Mouse (Mus musculus): ENCODE measurements around the gene Chn1. TPM values are rescaled to one million over a fixed set of nuclear protein-coding genes. Genes with fewer than 3 reads are reported as not detected.

Chn1 gene
- polyA plus RNA-seq, 1 experiment from 2014 or later = 7.6 TPM

- H3K4me1 ChIP-seq (replicated peaks; ENCODE audit: control insufficient read depth, insufficient read depth, low read length) = 0 out of 2 replicates have a peak, but pooled peaks cover 3% of the 10 kb centered on the region
- no peaks in the 10 kb centered on the region for H3K9me3 ChIP-seq (ENCODE audit: control insufficient read depth, low read length)
- no peaks in the 10 kb centered on the region for H3K36me3 ChIP-seq (ENCODE audit: control insufficient read depth, insufficient read depth, low read length)
- ATAC-seq (replicated peaks; ENCODE audit: low FRiP score) = peak; percentile 71
- 5% methylated on average over 8 of the region's 8 CpGs for WGBS
- 0 out of 2 replicates have a peak, but pooled peaks cover 4% of the 10 kb centered on the region for H3K27me3 ChIP-seq (replicated peaks; ENCODE audit: control insufficient read depth, insufficient read depth, low read length)
- H3K9ac ChIP-seq (ENCODE audit: low read depth, low read length) = no peak overlapping the region
- H3K27ac ChIP-seq (ENCODE audit: low read depth, low read length) = no peak overlapping the region
- peak overlapping the region; percentile 71 for H3K4me2 ChIP-seq
- peak overlapping the region; percentile 35; the same call in 1 of the 2 replicates for H3K4me3 ChIP-seq (ENCODE audit: low read depth, low read length)
- peak; percentile 47 for DNase-seq (ENCODE audit: low spot score)
These were observed 213.5 kb downstream of the Chn1 start for GRCm38 (mm10) chr2:73561665-73562063.

- 0 out of 2 replicates have a peak, but pooled peaks cover 4% of the 10 kb centered on the region for H3K27me3 ChIP-seq (replicated peaks; ENCODE audit: control insufficient read depth, insufficient read depth, low read length)
- H3K9ac ChIP-seq (ENCODE audit: low read depth, low read length) = peak overlapping the region; percentile 46; the same call in 1 of the 2 replicates
- no peak overlapping the region for H3K27ac ChIP-seq (ENCODE audit: low read depth, low read length)
- peak overlapping the region; percentile 71 for H3K4me2 ChIP-seq
- ATAC-seq (replicated peaks; ENCODE audit: low FRiP score) = peak; percentile 10; the same call in 1 of the 2 replicates
- 0 out of 2 replicates have a peak, but pooled peaks cover 3% of the 10 kb centered on the region for H3K4me1 ChIP-seq (replicated peaks; ENCODE audit: control insufficient read depth, insufficient read depth, low read length)
- DNase-seq (ENCODE audit: low spot score) = no peak
- no peaks in the 10 kb centered on the region for H3K36me3 ChIP-seq (ENCODE audit: control insufficient read depth, insufficient read depth, low read length)
- no peaks in the 10 kb centered on the region for H3K9me3 ChIP-seq (ENCODE audit: control insufficient read depth, low read length)
- 3% methylated on average over 22 of the region's 23 CpGs for WGBS
- peak overlapping the region; percentile 35 for H3K4me3 ChIP-seq (ENCODE audit: low read depth, low read length)
These were observed 214.1 kb downstream of the Chn1 start for GRCm38 (mm10) chr2:73560899-73561664.

Other genes with a start within 250 kb of the Chn1 start
- 12.0 and 12.7 TPM in 2 replicates for gene Wipf1, start 245.6 kb downstream of the Chn1 start, polyA plus RNA-seq (2014; fragmentation: Nextera tagmentation; extraction: Ambion mirVana)
- 0.66 and 0.70 TPM in 2 replicates for gene Chrna1, start 195.0 kb downstream of the Chn1 start, polyA plus RNA-seq (2014; fragmentation: Nextera tagmentation; extraction: Ambion mirVana)
- gene Atf2, start 117.3 kb upstream of the Chn1 start, polyA plus RNA-seq (2014; fragmentation: Nextera tagmentation; extraction: Ambion mirVana) = 46.8 and 47.2 TPM in 2 replicates
- gene Atp5g3, start 136.0 kb upstream of the Chn1 start, polyA plus RNA-seq (2014; fragmentation: Nextera tagmentation; extraction: Ambion mirVana) = 1,057 and 1,087 TPM in 2 replicates

Measured in liver, embryonic 11.5 days (tissue).